In genomic region chr7:118740532-118741338, GRCm38 (mm10) we compare ENCODE assay signal across 8 mouse cellular contexts. TPM values are rescaled to one million over a fixed set of nuclear protein-coding genes. Genes with fewer than 3 reads are reported as not detected.
A peak's percentile ranks its signal among the peaks of the same experiment; 100 is the strongest.
DNase-seq lines count a peak whose midpoint lies in the region; ATAC-seq lines count a peak whose summit lies in the region.

No protein-coding gene starts in this region.

- H3K27ac ChIP-seq in brown adipose tissue, adult 24 weeks (replicated peaks; ENCODE audit: low read depth, low read length): peak overlapping the region; percentile 51
- peak overlapping the region; percentile 33 for H3K27ac ChIP-seq in heart, embryonic 13.5 days (replicated peaks)
- peak overlapping the region; percentile 80 for H3K27ac ChIP-seq in liver, embryonic 12.5 days
- peak overlapping the region; percentile 65; the same call in 1 of the 2 replicates for H3K27ac ChIP-seq in stomach, embryonic 15.5 days

- H3K36me3 ChIP-seq in heart, embryonic 13.5 days: peaks cover 17% of the 10 kb centered on the region
- peaks cover 20% of the 10 kb centered on the region for H3K36me3 ChIP-seq in liver, embryonic 12.5 days
- 0 out of 2 replicates have a peak, but pooled peaks cover 11% of the 10 kb centered on the region for H3K36me3 ChIP-seq in stomach, embryonic 15.5 days

- peaks cover 8% of the 10 kb centered on the region for H3K4me1 ChIP-seq in brown adipose tissue, adult 24 weeks (ENCODE audit: control insufficient read depth, insufficient read depth, insufficient read length, low read length)
- H3K4me1 ChIP-seq in heart, embryonic 13.5 days: peaks cover 18% of the 10 kb centered on the region
- H3K4me1 ChIP-seq in liver, embryonic 12.5 days: peaks cover 37% of the 10 kb centered on the region
- H3K4me1 ChIP-seq in stomach, embryonic 15.5 days: peaks cover 9% of the 10 kb centered on the region; the same call in 1 of the 2 replicates

- DNase-seq in CD4-positive, CD25-positive, alpha-beta regulatory T cell, adult 2 months (ENCODE audit: low read depth, low spot score): peak; percentile 97
- DNase-seq in fat pad, adult 2 months (ENCODE audit: extremely low read depth, low read depth, low spot score): peak; percentile 59
- peak; percentile 99 for DNase-seq in kidney, postnatal 10 days
- DNase-seq in natural killer cell, adult 2 months (ENCODE audit: low spot score in 2 of 2): peak; percentile 81 to 89

- H3K9me3 ChIP-seq in heart, embryonic 13.5 days: no peaks in the 10 kb centered on the region
- H3K9me3 ChIP-seq in liver, embryonic 12.5 days (replicated peaks): no peaks in the 10 kb centered on the region
- H3K9me3 ChIP-seq in stomach, embryonic 15.5 days: no peaks in the 10 kb centered on the region

- H3K4me2 ChIP-seq in heart, embryonic 13.5 days: peak overlapping the region; percentile 83
- peak overlapping the region; percentile 86 for H3K4me2 ChIP-seq in liver, embryonic 12.5 days
- H3K4me2 ChIP-seq in stomach, embryonic 15.5 days: peak overlapping the region; percentile 64

- peak overlapping the region; percentile 76 for H3K9ac ChIP-seq in heart, embryonic 13.5 days
- H3K9ac ChIP-seq in liver, embryonic 12.5 days: peak overlapping the region; percentile 80
- H3K9ac ChIP-seq in stomach, embryonic 15.5 days: peak overlapping the region; percentile 38; the same call in 1 of the 2 replicates

- peaks cover 3% of the 10 kb centered on the region; the same call in 1 of the 2 replicates for H3K27me3 ChIP-seq in heart, embryonic 13.5 days (replicated peaks)
- no peaks in the 10 kb centered on the region for H3K27me3 ChIP-seq in liver, embryonic 12.5 days (replicated peaks)
- H3K27me3 ChIP-seq in stomach, embryonic 15.5 days (replicated peaks): no peaks in the 10 kb centered on the region

- WGBS in heart, embryonic 13.5 days: 2% methylated on average over 41 of the region's 41 CpGs
- WGBS in liver, embryonic 12.5 days (ENCODE audit: insufficient replicate concordance): 2% methylated on average over 41 of the region's 41 CpGs
- 2% methylated on average over 41 of the region's 41 CpGs for WGBS in stomach, embryonic 15.5 days

- H3K4me3 ChIP-seq in brown adipose tissue, adult 24 weeks (ENCODE audit: insufficient read depth, low read depth, low read length): peak overlapping the region; percentile 71
- H3K4me3 ChIP-seq in heart, embryonic 13.5 days: peak overlapping the region; percentile 69
- peak overlapping the region; percentile 81 for H3K4me3 ChIP-seq in liver, embryonic 12.5 days
- H3K4me3 ChIP-seq in stomach, embryonic 15.5 days (replicated peaks): peak overlapping the region; percentile 66

- ATAC-seq in heart, embryonic 13.5 days (ENCODE audit: extremely low read depth, insufficient number of reproducible peaks, low FRiP score, low TSS enrichment): peak; percentile 84
- peak; percentile 92 for ATAC-seq in liver, embryonic 12.5 days
- ATAC-seq in stomach, embryonic 15.5 days (ENCODE audit: insufficient read depth, low FRiP score, low read depth): peak; percentile 95

RNA-seq across cellular contexts. Expression of gene Vps35l, which starts 0.7 kb away (rescaled TPM):
- 24.0 and 39.6 TPM in 2 replicates for polyA plus RNA-seq in brown adipose tissue, adult 24 weeks (2012; ENCODE audit: insufficient read depth, insufficient read length, missing spikeins)
- polyA plus RNA-seq in heart, embryonic 13.5 days (2015; fragmentation: Nextera tagmentation; extraction: Ambion mirVana): 46.3 and 49.5 TPM in 2 replicates
- polyA plus RNA-seq in liver, embryonic 12.5 days (2016; fragmentation: Nextera tagmentation; extraction: Ambion mirVana): 45.7 and 49.6 TPM in 2 replicates
- polyA plus RNA-seq in stomach, embryonic 15.5 days (2015; fragmentation: Nextera tagmentation; extraction: Ambion mirVana): 52.7 and 64.5 TPM in 2 replicates

RNA-seq across cellular contexts. Expression of gene Ccp110, which starts 28.4 kb away (rescaled TPM):
- polyA plus RNA-seq in brown adipose tissue, adult 24 weeks (2012; ENCODE audit: insufficient read depth, insufficient read length, missing spikeins): 1.0 and 1.3 TPM in 2 replicates
- 6.4 and 6.8 TPM in 2 replicates for polyA plus RNA-seq in heart, embryonic 13.5 days (2015; fragmentation: Nextera tagmentation; extraction: Ambion mirVana)
- 10.4 and 10.8 TPM in 2 replicates for polyA plus RNA-seq in liver, embryonic 12.5 days (2016; fragmentation: Nextera tagmentation; extraction: Ambion mirVana)
- polyA plus RNA-seq in stomach, embryonic 15.5 days (2015; fragmentation: Nextera tagmentation; extraction: Ambion mirVana): 11.9 and 14.0 TPM in 2 replicates

RNA-seq across cellular contexts. Expression of gene Gde1, which starts 35.2 kb away (rescaled TPM):
- 174 and 183 TPM in 2 replicates for polyA plus RNA-seq in brown adipose tissue, adult 24 weeks (2012; ENCODE audit: insufficient read depth, insufficient read length, missing spikeins)
- polyA plus RNA-seq in heart, embryonic 13.5 days (2015; fragmentation: Nextera tagmentation; extraction: Ambion mirVana): 76.1 and 79.0 TPM in 2 replicates
- 45.7 and 51.8 TPM in 2 replicates for polyA plus RNA-seq in liver, embryonic 12.5 days (2016; fragmentation: Nextera tagmentation; extraction: Ambion mirVana)
- polyA plus RNA-seq in stomach, embryonic 15.5 days (2015; fragmentation: Nextera tagmentation; extraction: Ambion mirVana): 105 and 114 TPM in 2 replicates

Comparison
In these comparisons a context has a peak if more than half of its experiments do, and no peak if none do; other contexts are left out.
1. Peak in every context shown above with its lines: DNase-seq, ATAC-seq, H3K4me3 ChIP-seq and H3K27ac ChIP-seq.